Mouse (Mus musculus): ENCODE data around the gene Csrp3. TPM values are rescaled to one million over a fixed set of nuclear protein-coding genes. Genes with fewer than 3 reads are reported as not detected.

Csrp3 gene
- polyA plus RNA-seq, 1 experiment from 2014 or later: 1.6 TPM

DNA sequence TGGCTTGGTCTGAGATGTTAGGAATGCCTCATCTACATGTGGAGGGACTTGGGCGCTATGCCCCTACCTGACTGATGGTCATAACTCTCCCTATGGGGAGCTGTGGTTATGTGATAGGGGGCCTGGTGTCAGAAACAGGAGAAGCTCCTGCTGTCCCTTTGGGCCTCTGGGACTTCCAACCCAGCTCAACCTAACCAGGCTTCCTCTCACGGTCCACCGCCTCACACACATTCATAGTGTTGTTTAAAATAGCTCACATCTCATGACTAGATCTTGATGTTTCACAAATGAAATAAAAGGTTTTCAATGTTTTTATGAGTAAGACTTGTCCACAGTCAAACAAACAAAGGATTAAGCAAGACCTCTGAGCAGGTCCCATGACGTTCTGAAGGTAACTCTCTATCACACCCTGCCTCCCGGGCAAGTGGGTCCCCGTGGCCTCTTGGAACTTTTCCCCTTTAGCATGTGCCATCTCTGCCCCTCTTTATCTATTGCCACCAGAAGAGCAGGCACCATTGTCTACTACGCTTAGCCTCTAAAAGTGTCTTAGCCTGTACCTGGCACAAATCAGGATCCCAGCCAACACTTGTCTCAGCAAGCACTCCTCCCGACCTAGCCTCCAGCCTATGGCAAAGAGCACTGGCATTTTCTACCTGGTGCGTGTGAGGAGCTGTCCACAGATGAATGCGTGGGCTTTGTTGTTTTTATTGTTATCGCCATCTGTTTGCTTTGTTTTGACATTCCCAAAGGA, 62.9 kb downstream of the Csrp3 start:
- ATAC-seq (ENCODE audit: insufficient read depth, low FRiP score, low read depth): no peak
- WGBS: 78% methylated on average over 11 of the region's 11 CpGs
- Histone ChIP-seq H3K4me1 (peaks cover 8% of the 10 kb centered on the region; the same call in 1 of the 2 replicates), H3K4me3 (replicated peaks) (no peak overlapping the region), H3K9ac (no peak overlapping the region), H3K27ac (no peak overlapping the region), H3K4me2 (no peak overlapping the region), H3K36me3 (no peaks in the 10 kb centered on the region), H3K27me3 (replicated peaks) (no peaks in the 10 kb centered on the region), H3K9me3 (no peaks in the 10 kb centered on the region)

- Histone ChIP-seq H3K9me3 (no peaks in the 10 kb centered on the region), H3K9ac (no peak overlapping the region), H3K36me3 (no peaks in the 10 kb centered on the region), H3K4me3 (replicated peaks) (no peak overlapping the region), H3K27ac (no peak overlapping the region), H3K27me3 (replicated peaks) (no peaks in the 10 kb centered on the region), H3K4me2 (no peak overlapping the region), H3K4me1 (no peaks in the 10 kb centered on the region)
- WGBS: 80% methylated on average over 4 of the region's 4 CpGs
- ATAC-seq (ENCODE audit: insufficient read depth, low FRiP score, low read depth): no peak
Measured at GRCm38 (mm10) chr7:48782432-48782831, 65.4 kb downstream of the Csrp3 start.

Other genes with a start within 250 kb of the Csrp3 start
- not detected in 2 replicates for gene Mrgprb3, start 204.2 kb downstream of the Csrp3 start, polyA plus RNA-seq (2015; fragmentation: Nextera tagmentation; extraction: Ambion mirVana)
- 34.4 and 34.5 TPM in 2 replicates for gene Zdhhc13, start 59.0 kb downstream of the Csrp3 start, polyA plus RNA-seq (2015; fragmentation: Nextera tagmentation; extraction: Ambion mirVana)
- gene E2f8, start 33.6 kb upstream of the Csrp3 start, polyA plus RNA-seq (2015; fragmentation: Nextera tagmentation; extraction: Ambion mirVana): 22.6 and 24.7 TPM in 2 replicates
- gene Nav2, start 60.7 kb upstream of the Csrp3 start, polyA plus RNA-seq (2015; fragmentation: Nextera tagmentation; extraction: Ambion mirVana): 20.4 and 22.4 TPM in 2 replicates

Measured in stomach, embryonic 15.5 days (tissue).